Mouse (Mus musculus) heart, adult 2 months (tissue): ENCODE measurements around the gene Sez6.

Source experiments
- CTCF ChIP-seq: fragments of 200-600 bp; IDR thresholded peaks from 2 replicates; pipeline ENCODE4 v1.8.1; 2022; ENCODE audit warnings: antibody characterized with exemption, mild to moderate bottlenecking, moderate library complexity
- EP300 ChIP-seq: fragments of 200-500 bp; IDR thresholded peaks from 2 replicates; pipeline ENCODE4 v1.6.1; 2011; ENCODE audit warnings: low read depth, low read length, control low read depth; ENCODE audit not compliant: insufficient read depth
- POLR2A ChIP-seq: fragments of 200-500 bp; IDR thresholded peaks from 2 replicates; pipeline ENCODE4 v1.6.1; 2011; ENCODE audit warnings: mild to moderate bottlenecking, low read depth, low read length, control low read depth; ENCODE audit not compliant: insufficient read depth

DNA sequence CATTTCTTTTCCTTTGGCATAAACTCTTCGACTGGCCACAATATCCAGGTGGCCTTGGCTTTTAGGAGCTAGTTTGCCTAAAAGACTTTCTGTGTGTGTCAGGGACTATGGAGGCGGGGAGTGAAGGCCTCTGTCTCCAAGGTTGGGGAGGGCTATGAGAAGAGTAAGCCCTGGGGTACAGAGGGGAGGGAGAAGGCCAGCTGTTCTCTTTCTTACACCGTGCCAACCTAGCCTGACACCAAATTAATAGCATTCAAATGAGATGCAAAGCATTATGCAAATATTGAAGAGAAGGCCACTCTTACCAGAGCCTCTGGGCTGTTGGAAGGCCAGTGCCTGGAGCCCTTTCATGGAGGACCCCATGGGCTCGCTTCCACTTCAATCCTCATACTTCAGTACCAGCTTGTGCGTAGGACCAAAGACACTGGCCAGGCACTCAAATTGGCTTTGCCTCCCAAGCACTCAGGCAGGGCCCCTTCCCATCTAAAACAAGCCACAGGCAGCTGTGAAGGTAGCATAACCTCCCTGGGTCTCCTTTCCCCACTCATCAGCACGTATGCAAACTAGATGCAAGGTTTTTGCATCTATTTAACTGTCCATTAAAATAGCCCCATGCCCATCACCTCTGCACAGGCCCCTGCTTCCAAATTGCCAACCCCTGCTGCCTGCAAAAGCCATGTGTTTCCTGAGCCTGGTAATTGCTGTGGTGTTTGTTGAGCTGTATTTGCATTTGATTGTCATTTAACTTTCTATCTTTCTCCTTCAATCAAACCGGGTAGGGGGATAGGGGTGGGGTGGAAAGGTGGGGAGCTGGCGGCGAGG, 4.6 kb upstream of the Sez6 start:
- no peak for TF ChIP-seq CTCF
- TF ChIP-seq POLR2A, result no peak
- TF ChIP-seq EP300, result no peak
